Mouse (Mus musculus): ENCODE results near the gene Tssk3.
"Not testable (repeated sequence)": the region's sequence is repeated elsewhere in the genome, so short reads cannot be mapped to it uniquely, and the experiment has no call there.

Tssk3 gene

GRCm38 (mm10) chr4:129490972-129491880 is at the start of gene Tssk3, which contains the start of gene Fam229a:
Tssk3 (minus strand) TSS chr4:129491022.
Fam229a (plus strand) TSS chr4:129491190.
- peak; percentile 46 for DNase-seq

DNA sequence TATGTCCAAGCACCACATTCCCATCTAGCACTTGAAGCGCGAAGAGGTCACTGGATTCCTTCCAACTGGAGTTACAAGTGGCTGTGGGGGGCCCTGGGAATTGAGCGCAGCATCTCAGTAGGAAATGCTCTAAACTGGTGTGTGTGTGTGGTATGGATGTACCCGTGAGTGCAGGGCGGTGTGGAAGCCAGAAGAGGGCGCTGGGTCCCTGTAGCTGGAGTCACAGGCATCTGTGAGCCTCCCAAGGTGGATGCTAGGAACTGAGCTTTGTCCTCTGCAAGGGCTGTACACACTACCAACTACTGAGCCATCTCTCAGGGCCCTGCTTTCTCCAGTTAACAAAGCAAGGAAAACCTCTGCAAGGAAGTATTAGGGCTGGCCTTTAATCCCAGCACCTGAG is 49.2 kb upstream of the Tssk3 start:
- peak; percentile 25 for DNase-seq

DNA sequence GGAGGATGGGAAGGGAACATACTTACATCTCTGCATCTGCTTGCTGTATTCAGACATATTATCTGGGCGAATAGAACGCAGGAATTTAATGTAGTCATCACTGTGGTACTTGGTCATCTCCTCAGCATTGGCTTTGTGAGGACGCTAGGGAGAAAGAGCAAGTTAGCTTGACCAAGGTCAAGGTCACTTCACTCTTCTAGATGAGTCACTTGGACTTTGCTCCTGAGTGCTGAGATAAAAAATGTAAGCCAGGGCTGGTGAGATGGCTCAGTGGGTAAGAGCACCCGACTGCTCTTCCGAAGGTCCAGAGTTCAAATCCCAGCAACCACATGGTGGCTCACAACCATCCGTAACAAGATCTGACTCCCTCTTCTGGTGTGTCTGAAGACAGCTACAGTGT is 38.1 kb upstream of the Tssk3 start:
- not testable (repeated sequence) for DNase-seq

DNA sequence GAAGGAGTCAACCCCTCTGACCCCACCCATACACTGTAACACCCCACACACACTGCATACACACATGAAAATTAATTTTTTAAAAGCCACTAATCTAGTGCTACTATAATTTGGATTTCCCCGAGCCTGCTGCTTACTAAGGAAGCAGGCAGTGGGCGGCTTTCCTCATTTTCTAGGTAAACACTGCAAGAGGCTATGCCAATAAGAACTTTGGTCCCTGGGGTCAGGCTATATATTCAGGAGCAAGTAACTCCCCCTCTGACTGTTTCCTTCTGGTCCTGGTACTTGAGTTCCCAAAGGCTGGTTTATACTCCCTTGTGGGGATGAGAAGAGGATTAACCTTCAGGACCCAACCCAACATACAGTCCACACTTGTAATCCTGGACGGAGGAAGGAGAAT is 35.1 kb upstream of the Tssk3 start:
- no peak for DNase-seq

DNA sequence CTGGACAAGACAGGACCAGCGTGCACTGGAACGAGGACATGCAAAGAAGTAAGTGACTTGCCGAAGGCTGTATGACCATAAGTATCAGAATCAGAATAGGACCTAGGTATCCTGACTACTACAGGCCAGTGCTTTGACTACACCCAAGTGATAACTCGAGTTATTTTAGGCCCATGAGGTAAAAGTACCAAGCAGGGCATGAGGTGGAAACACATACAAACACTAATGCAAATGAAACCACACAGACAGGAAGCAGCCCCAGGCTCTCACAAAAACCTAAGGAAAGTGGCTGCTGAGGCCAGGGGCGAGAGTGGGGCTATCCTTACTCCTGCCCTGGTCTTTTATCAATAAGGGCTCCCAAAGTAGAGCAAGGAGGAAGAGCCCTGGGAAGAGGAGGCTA is 34.5 kb upstream of the Tssk3 start:
- no peak for DNase-seq

DNA sequence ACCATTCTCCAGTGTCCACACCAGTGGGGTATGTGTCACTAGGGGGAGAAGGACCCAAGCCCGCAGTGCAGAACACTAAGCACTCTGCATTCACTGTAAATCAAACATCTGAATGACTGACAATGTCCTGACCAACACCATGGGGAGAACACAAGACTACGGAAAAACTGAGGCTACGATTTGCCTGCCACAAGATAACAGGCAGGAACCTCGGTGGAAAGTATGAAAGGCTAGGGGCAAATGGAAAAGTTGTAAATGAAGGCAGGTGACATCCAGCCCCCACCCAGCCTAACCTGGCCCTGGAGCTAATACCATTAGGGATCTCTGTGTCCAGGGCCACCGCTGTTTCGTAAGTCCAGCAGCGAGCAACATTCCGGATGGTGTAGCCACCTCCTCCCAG is 27.7 kb upstream of the Tssk3 start:
- DNase-seq, result no peak

GRCm38 (mm10) chr4:129516925-129517324 is 26.1 kb upstream of the Tssk3 start:
- DNase-seq, result peak; percentile 53

DNA sequence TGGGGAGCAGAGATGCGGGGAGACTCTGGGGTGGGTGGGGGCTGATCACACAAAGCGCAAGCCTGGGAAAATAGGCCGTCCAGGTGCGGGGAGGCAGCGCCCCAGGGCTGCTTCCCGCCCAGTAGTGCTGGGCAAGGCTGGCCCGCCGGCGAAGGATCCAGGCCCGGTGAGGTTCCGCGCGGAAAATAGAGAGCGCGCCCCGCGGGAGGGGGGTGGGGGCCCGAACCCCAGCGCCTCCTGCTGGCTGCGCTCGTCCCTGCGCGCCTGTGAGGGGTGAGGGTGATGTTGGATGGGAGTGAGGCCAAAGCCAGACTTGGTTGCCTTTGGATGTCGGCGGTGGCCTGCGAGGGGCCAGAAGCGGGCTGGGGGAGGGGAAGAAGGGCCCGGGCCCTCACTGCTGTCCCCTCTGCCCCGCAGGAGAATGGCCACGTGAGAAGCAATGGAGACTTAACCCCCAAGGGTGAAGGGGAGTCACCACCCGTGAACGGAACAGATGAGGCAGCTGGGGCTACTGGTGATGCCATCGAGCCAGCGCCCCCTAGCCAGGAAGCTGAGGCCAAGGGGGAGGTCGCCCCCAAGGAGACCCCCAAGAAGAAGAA is 23.6 kb upstream of the Tssk3 start:
- DNase-seq, result peak; percentile 75

GRCm38 (mm10) chr4:129513891-129514290 is 23.1 kb upstream of the Tssk3 start:
- DNase-seq, result no peak

DNA sequence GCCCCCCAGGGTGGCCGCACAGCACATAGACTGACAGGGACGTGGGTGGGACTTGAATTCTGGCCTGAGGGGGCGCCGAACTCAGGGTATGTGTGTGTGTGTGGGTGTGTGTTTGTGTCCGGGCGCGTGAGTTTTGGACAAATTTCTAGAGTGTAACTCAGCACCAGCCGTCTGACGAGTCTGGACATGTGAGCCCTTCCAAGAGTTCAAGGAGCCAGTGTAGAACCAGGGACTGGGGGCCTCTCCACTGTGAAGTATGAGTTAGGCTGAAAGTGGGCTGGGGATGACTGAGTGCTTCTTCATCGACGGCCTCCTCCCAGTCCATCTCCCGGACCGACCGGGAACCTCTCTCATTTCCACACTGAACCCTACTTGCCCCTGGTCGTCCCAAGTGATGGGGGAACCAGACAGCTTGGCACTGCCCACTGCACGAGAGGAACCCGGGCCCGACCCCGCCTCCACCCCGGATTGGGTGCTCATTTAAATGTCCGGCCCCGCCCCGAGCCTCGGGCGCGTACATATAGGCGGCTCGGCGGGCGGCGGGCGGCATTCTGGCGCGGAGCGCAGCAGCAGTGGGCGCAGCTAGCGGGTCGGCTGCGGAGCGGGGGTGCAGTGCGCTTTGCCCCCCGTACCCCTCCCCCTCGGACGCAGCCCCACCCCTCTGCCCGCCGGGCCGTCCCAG is 22.4 kb upstream of the Tssk3 start, which contains the start of gene Marcksl1:
Marcksl1 (plus strand) TSS at position 496 of the 682 bp plus-strand sequence.
- DNase-seq, result peak; percentile 93

- DNase-seq, result no peak
These were observed 20.7 kb upstream of the Tssk3 start for GRCm38 (mm10) chr4:129511413-129512096.

- no peak for DNase-seq
These were observed 20.0 kb upstream of the Tssk3 start for GRCm38 (mm10) chr4:129510723-129511412.

DNA sequence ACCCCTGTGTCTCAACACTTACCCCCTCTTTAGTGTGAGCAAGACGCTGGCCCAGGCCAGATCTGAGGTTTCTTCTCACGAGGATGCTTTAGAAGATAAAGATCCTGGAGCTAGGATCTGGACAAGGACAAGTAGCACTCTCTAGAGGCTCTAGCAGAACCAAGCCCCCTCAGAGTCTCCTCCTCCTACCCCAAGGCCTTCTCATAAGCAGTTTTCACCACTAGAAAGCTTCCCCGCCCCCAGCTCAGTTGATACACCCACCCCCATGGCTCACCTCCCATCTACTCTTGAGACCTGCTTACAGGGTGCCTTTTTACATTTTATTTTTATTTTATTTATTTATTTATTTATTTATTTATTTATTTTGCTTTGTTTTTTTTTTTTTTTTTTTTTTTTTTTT is 18.8 kb upstream of the Tssk3 start:
- no peak for DNase-seq

DNA sequence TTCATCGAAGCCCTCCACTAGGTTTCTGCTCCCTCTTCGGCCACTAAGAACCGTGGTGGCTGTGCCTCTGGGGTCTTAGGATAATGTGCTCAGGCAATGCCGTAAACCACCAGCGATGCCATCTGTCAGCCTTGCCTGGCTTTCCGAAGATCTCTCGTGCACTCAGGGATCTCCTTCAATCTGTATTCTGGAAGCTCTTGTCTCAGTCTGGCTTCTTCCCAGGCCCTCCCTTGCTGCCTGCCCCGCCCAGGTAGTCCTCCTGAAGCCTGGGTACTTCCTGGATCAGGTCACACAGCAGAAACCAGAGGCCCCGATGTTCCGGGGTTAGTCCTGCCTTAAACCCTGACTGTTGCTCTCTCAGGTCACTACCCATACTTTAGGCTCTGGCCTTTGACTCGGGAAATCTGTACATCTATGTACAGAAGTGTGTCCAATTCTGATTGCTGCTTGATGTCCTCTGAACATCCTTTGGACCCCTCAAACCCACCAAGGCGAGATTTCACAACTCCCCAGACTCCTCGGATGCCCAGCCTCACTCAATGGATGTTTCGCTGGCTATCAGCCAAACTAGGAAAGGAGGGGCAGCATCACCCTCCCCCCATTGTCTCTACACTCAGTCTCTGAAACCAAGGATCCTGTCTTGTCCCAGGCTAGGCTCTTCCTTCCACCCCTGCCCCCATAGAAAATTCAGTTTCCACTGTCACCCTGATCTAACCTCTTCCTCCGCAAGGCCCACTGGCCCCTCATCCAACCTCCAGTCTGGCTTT is 18.2 kb upstream of the Tssk3 start:
- DNase-seq, result peak; percentile 29

DNA sequence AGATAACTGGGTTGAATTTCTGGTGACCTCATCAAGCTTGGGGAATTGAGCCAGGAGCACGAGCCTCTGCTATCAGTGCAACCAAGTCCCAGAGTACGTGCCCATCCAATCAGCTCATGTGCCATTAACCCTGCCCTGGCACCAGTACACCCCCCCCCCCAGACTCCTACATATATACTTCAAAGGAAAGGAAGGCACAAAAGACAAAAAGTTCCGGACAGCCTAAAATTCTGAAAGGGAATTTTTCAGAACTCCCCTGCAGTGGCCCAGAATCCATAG is 17.4 kb upstream of the Tssk3 start:
- DNase-seq, result no peak

GRCm38 (mm10) chr4:129507434-129508236 is 16.8 kb upstream of the Tssk3 start:
- no peak for DNase-seq

DNA sequence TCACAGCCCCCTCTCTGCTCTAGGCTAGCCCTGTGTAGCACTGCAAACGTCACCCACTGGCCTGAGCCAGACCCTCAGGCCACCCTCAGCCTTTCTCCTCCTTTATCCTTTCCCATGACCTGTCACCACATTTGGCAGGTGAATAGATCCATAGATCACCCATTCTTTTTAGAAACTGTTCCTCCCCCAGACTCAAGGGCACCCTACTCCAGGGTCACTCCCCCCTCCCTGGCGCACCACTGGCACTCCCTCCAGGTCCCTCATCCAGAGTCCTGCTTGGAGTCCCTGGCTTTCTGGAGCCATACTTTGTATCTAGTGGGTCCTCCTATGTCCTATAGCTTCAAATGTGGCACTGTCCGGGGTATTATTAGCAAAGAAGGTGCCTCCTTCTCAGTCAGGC is 14.7 kb upstream of the Tssk3 start:
- DNase-seq, result no peak

DNA sequence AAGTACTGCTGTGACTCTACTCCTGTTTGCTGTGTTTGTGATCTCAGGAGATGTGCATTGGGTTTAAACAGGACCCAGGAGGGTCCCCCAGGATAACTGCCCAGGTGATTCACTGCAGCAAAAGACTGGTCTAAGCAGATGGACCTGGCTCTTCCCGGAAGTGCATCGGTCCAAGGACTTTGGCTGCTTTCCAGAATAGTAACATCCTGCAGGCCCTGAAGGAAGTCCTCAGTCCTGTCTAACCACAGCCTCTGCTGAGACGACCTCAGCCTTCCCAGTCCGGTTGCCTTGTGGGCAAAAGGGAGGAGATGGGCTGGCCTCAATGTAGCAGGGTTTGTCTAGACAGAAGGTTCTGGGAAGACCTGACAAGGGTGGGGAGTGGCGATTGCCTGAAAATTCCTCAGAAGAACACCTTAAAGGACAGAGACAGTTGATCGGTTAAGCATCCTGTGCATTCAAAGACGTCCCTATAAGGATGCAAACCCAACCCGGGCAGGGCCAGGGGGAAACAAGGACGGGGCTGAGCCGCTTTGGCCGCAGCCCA is 12.2 kb upstream of the Tssk3 start:
- DNase-seq, result no peak

DNA sequence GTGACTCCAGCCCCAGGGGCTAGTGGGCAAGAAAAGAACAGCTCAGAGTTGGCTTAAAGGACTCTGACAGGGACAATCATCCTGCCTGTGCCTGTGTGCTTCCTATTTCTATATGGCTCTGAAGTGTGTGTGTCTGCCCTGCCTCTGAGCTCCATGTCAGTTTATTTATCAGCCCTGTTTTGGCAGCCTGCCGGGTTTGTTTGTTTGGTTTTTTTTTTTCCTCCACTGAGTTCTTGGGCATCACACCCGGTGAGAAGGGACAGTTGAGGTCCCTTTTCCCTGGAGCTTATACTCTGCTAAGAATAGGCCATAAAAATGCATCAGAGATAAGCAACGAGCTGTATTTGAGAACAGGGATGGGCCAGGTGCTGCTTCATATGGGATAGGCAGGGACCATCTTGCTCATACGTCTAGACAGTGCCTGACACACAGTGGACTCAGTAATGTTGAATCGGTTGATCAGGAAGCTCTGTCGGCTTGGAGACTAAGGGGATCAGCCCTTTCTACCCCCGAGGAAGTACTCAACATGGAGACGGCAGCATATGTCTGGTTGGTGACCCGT is 11.6 kb upstream of the Tssk3 start:
- no peak for DNase-seq

Data from lung, postnatal 14 days (tissue).